Mouse (Mus musculus) cerebellum, adult 8-10 months (tissue): ENCODE results near the gene Gm4847.

Source experiments
- DNase-seq: peaks from one replicate; pipeline ENCODE4 v3.0.0; 2022

Gene Gm4847

DNA sequence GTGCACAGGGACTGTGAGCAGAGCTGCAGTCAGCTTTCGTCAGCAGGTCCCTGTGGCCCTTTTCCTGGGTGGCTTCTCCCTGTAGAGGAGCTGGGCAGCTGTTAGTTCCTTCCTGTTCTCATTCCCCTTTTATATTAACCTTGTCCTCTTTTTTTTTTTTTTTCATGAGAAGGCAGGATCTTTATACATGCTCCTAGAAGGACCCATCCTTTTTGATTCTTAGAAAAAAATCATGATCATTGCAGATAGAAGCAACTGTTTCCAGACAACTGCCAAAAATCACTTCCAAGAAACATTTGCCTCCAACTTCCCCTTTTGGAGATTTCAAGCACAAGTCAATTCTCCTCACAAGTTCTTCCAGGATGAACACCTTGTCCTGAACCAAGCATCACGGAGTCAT is at the start of gene Gm4847:
TSS of gene Gm4847 (minus strand) at position 101 of the 400 bp plus-strand sequence.
- no peak for DNase-seq

DNA sequence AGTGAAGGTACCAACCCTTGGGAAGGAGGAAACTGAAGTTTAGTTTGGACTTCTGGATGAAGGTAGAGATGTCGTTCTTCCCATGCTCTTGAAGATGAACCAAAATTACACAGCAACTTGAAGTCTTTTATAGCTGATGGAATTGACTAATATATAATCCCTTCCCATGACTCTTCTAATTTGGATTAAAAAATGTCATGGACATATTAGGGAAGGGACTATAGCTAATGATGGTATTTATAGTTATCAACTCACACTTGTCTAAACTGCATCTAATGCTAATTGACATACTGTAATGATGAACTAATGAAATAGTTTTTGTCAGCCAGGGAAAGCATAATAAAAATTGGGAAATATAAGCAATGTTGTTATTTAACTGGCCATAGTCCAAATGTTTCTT is 34.3 kb upstream of the Gm4847 start, which contains the start of gene Fmo9:
TSS of gene Fmo9 (minus strand) at position 101 of the 400 bp plus-strand sequence.
- DNase-seq: no peak

DNA sequence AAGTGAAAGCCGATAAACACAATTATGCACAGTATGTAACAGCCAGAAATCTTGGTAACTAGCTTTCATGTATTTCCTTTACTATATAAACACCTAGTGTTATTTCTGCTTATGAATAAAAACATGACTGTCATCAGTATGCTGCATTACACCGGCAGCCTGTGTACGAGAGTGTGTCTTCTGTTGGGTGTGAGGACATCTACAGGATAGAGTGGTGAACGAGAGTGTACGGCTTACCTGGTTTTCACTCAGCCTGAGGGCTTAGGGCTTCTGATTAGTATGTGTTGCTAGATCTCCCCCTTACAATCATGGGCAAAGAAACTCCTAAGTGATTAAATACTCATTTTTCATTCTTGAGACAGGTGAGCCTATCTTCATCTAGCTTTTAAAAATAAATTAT is 21.8 kb upstream of the Gm4847 start:
- no peak for DNase-seq

DNA sequence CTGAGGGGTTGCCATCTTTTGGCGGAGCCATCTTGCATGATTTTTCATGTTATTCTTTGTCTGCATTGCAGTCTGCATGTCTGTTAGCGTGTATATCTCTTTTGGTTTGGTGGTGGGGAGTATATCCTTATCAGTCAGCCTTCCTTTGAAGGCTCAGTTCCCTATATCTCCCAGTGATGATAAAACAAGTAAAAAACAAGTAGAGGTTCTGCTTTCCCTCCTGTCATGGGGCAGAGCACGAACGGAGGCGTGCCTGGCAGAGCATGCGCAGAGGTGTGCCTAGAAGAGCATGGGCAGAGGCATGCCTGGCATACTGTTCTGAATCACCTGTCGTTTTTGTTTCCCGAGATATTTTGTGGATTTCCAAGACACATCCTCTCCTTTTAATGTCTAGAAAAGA is 13.3 kb upstream of the Gm4847 start:
- DNase-seq: no peak
